Mouse (Mus musculus) bone marrow, adult 2 months (tissue): Measurements from ENCODE around the gene Trem2.

ENCODE experiments used
- CTCF ChIP-seq: fragments of 200-500 bp; IDR thresholded peaks from 2 replicates; pipeline ENCODE4 v1.5.1; 2011; ENCODE audit warnings: low read length, control low read depth; ENCODE audit not compliant: control insufficient read depth, insufficient read depth
- POLR2A ChIP-seq: fragments of 200-500 bp; IDR thresholded peaks from 2 replicates; pipeline ENCODE4 v1.6.1; 2011; ENCODE audit warnings: low read depth, mild to moderate bottlenecking, control low read depth, low read length, borderline replicate concordance; ENCODE audit not compliant: control insufficient read depth

GRCm38 (mm10) chr17:48401710-48402109 lies 55.5 kb downstream of the Trem2 start:
- TF ChIP-seq CTCF (no peak), POLR2A (no peak)
